Mouse (Mus musculus): ENCODE measurements around the gene Ankrd61. TPM values are rescaled to one million over a fixed set of nuclear protein-coding genes. Genes with fewer than 3 reads are reported as not detected.

The Ankrd61 gene
- polyA plus RNA-seq, 1 experiment: 0.08 TPM

DNA sequence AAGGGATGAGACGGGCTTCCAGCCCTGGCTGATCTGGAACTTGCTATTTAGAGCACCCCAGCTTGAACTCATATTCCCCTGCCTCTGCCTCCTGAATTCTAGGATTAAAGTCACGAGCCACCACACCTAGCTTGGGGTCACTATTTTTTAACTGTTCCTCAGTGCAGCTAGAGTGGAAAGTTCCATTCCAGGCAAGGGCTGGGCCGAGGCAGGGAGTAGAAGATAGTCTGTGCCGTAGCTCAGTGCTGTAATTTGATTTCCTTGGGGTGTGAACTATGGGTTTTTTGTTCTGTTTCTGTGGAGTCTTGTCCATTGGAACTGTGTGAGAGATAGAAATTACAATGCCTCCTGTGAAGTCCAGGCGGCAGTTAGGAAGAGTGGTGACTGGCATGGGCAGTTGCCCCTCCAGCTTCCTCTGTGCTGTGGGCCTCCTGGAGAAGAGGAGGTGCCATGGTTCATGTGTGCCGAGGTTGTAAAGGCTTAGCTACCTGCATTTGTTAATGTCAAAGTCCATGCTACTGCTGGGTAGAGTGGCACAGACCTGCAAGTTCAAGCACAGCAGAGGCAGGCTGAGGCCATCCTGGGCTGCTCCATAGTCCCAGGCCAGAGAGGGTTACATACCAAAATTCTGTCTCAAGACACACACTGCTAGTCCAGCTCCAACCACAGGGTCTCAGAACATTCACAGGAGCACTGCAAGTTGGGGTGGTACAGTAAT is 34.5 kb upstream of the Ankrd61 start:
- Histone ChIP-seq H3K36me3 (ENCODE audit: control insufficient read depth, insufficient read depth, low read length) (no peaks in the 10 kb centered on the region; the same call in 1 of the 2 replicates), H3K4me3 (ENCODE audit: insufficient read depth, low read depth, low read length) (no peak overlapping the region), H3K4me1 (ENCODE audit: control insufficient read depth, insufficient read depth, low read length) (no peaks in the 10 kb centered on the region), H3K27ac (ENCODE audit: insufficient read depth, low read depth, low read length) (no peak overlapping the region), H3K27me3 (replicated peaks; ENCODE audit: control insufficient read depth, insufficient read depth, low read length) (no peaks in the 10 kb centered on the region)
- TF ChIP-seq CTCF (conservative IDR thresholded peaks at IDR 0.05; ENCODE audit: insufficient read depth, insufficient read length, low read depth, low read length) (no peak), POLR2A (IDR thresholded peaks at IDR 0.05; ENCODE audit: low read depth, low read length) (no peak)
- WGBS: 83% methylated on average over 6 of the region's 6 CpGs
- no peak for DNase-seq

GRCm38 (mm10) chr5:143930656-143931055 is 33.2 kb upstream of the Ankrd61 start:
- DNase-seq: no peak
- no peaks in the 10 kb centered on the region for H3K27me3 ChIP-seq (replicated peaks; ENCODE audit: control insufficient read depth, insufficient read depth, low read length)
- no peak for TF ChIP-seq CTCF (conservative IDR thresholded peaks at IDR 0.05; ENCODE audit: insufficient read depth, insufficient read length, low read depth, low read length)
- TF ChIP-seq POLR2A (IDR thresholded peaks at IDR 0.05; ENCODE audit: low read depth, low read length): no peak
- H3K36me3 ChIP-seq (ENCODE audit: control insufficient read depth, insufficient read depth, low read length): no peaks in the 10 kb centered on the region; the same call in 1 of the 2 replicates
- H3K4me3 ChIP-seq (ENCODE audit: insufficient read depth, low read depth, low read length): no peak overlapping the region
- no peak overlapping the region for H3K27ac ChIP-seq (ENCODE audit: insufficient read depth, low read depth, low read length)
- 94% methylated on average over 12 of the region's 12 CpGs for WGBS
- H3K4me1 ChIP-seq (ENCODE audit: control insufficient read depth, insufficient read depth, low read length): no peaks in the 10 kb centered on the region

DNA sequence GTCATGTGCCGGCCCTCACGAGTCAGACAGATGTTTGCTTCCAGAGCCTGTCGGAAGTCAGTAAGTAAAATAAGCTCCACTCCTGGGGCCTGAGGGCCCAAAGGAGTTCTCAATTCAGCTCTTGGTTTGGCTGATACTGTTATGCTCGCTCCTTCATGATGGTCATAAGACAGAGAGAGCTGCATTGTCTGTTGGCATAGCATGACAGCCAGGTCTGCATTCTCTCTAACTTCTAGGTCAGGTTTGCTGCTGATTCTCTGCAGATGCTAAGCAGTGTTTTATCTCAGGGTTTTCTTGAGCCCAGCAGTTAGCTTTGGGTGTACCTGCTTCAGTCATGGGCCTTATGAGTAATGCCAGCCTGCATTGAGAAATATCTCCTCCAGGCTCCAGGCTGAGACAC is 31.8 kb upstream of the Ankrd61 start:
- no peak for DNase-seq
- Histone ChIP-seq H3K4me3 (ENCODE audit: insufficient read depth, low read depth, low read length) (no peak overlapping the region), H3K27ac (ENCODE audit: insufficient read depth, low read depth, low read length) (no peak overlapping the region), H3K27me3 (replicated peaks; ENCODE audit: control insufficient read depth, insufficient read depth, low read length) (no peaks in the 10 kb centered on the region), H3K4me1 (ENCODE audit: control insufficient read depth, insufficient read depth, low read length) (no peaks in the 10 kb centered on the region), H3K36me3 (ENCODE audit: control insufficient read depth, insufficient read depth, low read length) (no peaks in the 10 kb centered on the region; the same call in 1 of the 2 replicates)
- 93% methylated on average over 4 of the region's 4 CpGs for WGBS
- TF ChIP-seq CTCF (conservative IDR thresholded peaks at IDR 0.05; ENCODE audit: insufficient read depth, insufficient read length, low read depth, low read length) (no peak), POLR2A (IDR thresholded peaks at IDR 0.05; ENCODE audit: low read depth, low read length) (no peak)

DNA sequence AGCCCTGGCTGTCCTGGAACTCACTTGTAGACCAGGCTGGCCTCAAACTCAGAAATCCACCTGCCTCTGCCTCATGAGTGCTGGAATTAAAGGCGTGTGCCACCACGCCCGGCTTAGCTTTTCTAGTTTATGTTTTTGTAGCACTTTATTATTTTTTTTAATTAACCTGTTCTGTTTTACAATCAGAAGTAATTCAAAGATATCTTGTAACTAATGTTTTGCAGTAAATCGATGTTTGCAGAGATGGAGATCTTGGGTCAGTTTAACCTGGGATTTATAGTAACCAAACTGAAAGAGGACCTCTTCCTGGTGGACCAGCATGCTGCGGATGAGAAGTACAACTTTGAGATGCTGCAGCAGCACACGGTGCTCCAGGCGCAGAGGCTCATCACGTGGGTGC is 30.4 kb upstream of the Ankrd61 start, which contains the start of gene Gm42421:
Gene Gm42421, plus strand, starts transcription at position 301 of the 400 bp plus-strand sequence.
- no peaks in the 10 kb centered on the region for H3K27me3 ChIP-seq (replicated peaks; ENCODE audit: control insufficient read depth, insufficient read depth, low read length)
- 93% methylated on average over 8 of the region's 8 CpGs for WGBS
- TF ChIP-seq POLR2A (IDR thresholded peaks at IDR 0.05; ENCODE audit: low read depth, low read length): no peak
- TF ChIP-seq CTCF (conservative IDR thresholded peaks at IDR 0.05; ENCODE audit: insufficient read depth, insufficient read length, low read depth, low read length): no peak
- no peaks in the 10 kb centered on the region; the same call in 1 of the 2 replicates for H3K36me3 ChIP-seq (ENCODE audit: control insufficient read depth, insufficient read depth, low read length)
- no peak for DNase-seq
- H3K27ac ChIP-seq (ENCODE audit: insufficient read depth, low read depth, low read length): no peak within 1 kb of the TSS
- H3K4me1 ChIP-seq (ENCODE audit: control insufficient read depth, insufficient read depth, low read length): no peaks in the 10 kb centered on the region
- H3K4me3 ChIP-seq (ENCODE audit: insufficient read depth, low read depth, low read length): no peak within 1 kb of the TSS

GRCm38 (mm10) chr5:143924781-143925452 is 27.4 kb upstream of the Ankrd61 start:
- WGBS: 89% methylated on average over 6 of the region's 6 CpGs
- no peak overlapping the region for H3K27ac ChIP-seq (ENCODE audit: insufficient read depth, low read depth, low read length)

GRCm38 (mm10) chr5:143918120-143918519 is 20.6 kb upstream of the Ankrd61 start:
- TF ChIP-seq CTCF (conservative IDR thresholded peaks at IDR 0.05; ENCODE audit: insufficient read depth, insufficient read length, low read depth, low read length) (no peak), POLR2A (IDR thresholded peaks at IDR 0.05; ENCODE audit: low read depth, low read length) (no peak)
- H3K27me3 ChIP-seq (replicated peaks; ENCODE audit: control insufficient read depth, insufficient read depth, low read length): no peaks in the 10 kb centered on the region
- WGBS: 94% methylated on average over 3 of the region's 3 CpGs
- H3K36me3 ChIP-seq (ENCODE audit: control insufficient read depth, insufficient read depth, low read length): peaks cover 2% of the 10 kb centered on the region
- no peak overlapping the region for H3K4me3 ChIP-seq (ENCODE audit: insufficient read depth, low read depth, low read length)
- no peaks in the 10 kb centered on the region for H3K4me1 ChIP-seq (ENCODE audit: control insufficient read depth, insufficient read depth, low read length)
- no peak for DNase-seq
- no peak overlapping the region for H3K27ac ChIP-seq (ENCODE audit: insufficient read depth, low read depth, low read length)

More at GRCm38 (mm10) chr5:143924781-143925452, 27.4 kb upstream of the Ankrd61 start:
- no peak for TF ChIP-seq POLR2A (IDR thresholded peaks at IDR 0.05; ENCODE audit: low read depth, low read length)
- no peak for TF ChIP-seq CTCF (conservative IDR thresholded peaks at IDR 0.05; ENCODE audit: insufficient read depth, insufficient read length, low read depth, low read length)
- H3K36me3 ChIP-seq (ENCODE audit: control insufficient read depth, insufficient read depth, low read length): peaks cover 2% of the 10 kb centered on the region
- no peak overlapping the region for H3K4me3 ChIP-seq (ENCODE audit: insufficient read depth, low read depth, low read length)
- DNase-seq: no peak
- no peaks in the 10 kb centered on the region for H3K27me3 ChIP-seq (replicated peaks; ENCODE audit: control insufficient read depth, insufficient read depth, low read length)
- no peaks in the 10 kb centered on the region for H3K4me1 ChIP-seq (ENCODE audit: control insufficient read depth, insufficient read depth, low read length)

DNA sequence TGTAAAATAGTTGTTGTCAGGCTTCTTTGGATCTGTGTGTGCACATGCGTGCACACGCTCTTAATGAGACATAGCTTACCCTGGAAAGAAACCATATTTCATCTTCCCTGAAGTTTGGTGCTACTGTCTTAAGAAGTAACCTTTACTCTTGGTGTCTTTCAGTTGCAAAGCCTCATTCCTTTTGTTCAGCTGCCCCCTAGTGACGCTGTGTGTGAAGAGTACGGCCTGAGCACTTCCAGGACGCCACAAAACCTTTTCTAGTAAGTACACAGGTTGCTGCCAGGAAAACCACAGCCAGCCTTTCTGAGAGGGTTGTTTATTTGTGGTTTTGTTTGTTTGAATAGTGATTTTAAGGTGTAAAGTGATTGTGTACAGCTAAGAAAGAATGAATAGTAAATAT is 19.9 kb upstream of the Ankrd61 start:
- H3K4me3 ChIP-seq (ENCODE audit: insufficient read depth, low read depth, low read length): no peak overlapping the region
- TF ChIP-seq POLR2A (IDR thresholded peaks at IDR 0.05; ENCODE audit: low read depth, low read length): no peak
- peak; percentile 75 for TF ChIP-seq CTCF (conservative IDR thresholded peaks at IDR 0.05; ENCODE audit: insufficient read depth, insufficient read length, low read depth, low read length)
- WGBS: 27% methylated on average over 5 of the region's 5 CpGs
- H3K36me3 ChIP-seq (ENCODE audit: control insufficient read depth, insufficient read depth, low read length): peaks cover 2% of the 10 kb centered on the region
- H3K27me3 ChIP-seq (replicated peaks; ENCODE audit: control insufficient read depth, insufficient read depth, low read length): no peaks in the 10 kb centered on the region
- H3K27ac ChIP-seq (ENCODE audit: insufficient read depth, low read depth, low read length): no peak overlapping the region
- H3K4me1 ChIP-seq (ENCODE audit: control insufficient read depth, insufficient read depth, low read length): no peaks in the 10 kb centered on the region
- peak; percentile 79 for DNase-seq
